Mouse (Mus musculus) hematopoietic stem cell, adult 5-6 weeks (primary cell): ENCODE results near the gene Pomp. TPM values are rescaled to one million over a fixed set of nuclear protein-coding genes. Genes with fewer than 3 reads are reported as not detected.

Source experiments
- ATAC-seq, 2 experiments: fragments of 125-278 bp in 1 of 2; replicated peaks in 1 of 2; 2 replicates each; pipeline ENCODE4 v1.8.0; 2016 to 2017; ENCODE audit warnings: inconsistent platforms in 2 of 2, mild to moderate bottlenecking in 2 of 2, moderate number of reproducible peaks in 2 of 2, low read depth in 1 of 2, moderate TSS enrichment in 1 of 2; ENCODE audit not compliant: low FRiP score in 2 of 2, poor library complexity in 2 of 2, severe bottlenecking in 2 of 2, insufficient read depth in 1 of 2, low TSS enrichment in 1 of 2
- total RNA-seq: library from RNA; stranded (forward); fragments of 172-1452, 232-1000 nt; gene quantifications from 2 replicates; pipeline ENCODE4 v1.2.3, GENCODE M21; 2017

Pomp gene
- total RNA-seq, 1 experiment from 2014 or later: 109 TPM

- no peak for ATAC-seq
These were observed 14.9 kb upstream of the Pomp start for GRCm38 (mm10) chr5:147845319-147845718.

GRCm38 (mm10) chr5:147847361-147847760 lies 12.9 kb upstream of the Pomp start:
- no peak for ATAC-seq

GRCm38 (mm10) chr5:147848164-147848863 lies 11.9 kb upstream of the Pomp start:
- peak; percentile 46 to 75; a peak in 3 of 4 replicates for ATAC-seq

- no peak for ATAC-seq
These were observed 10.1 kb upstream of the Pomp start for GRCm38 (mm10) chr5:147850194-147850593.

GRCm38 (mm10) chr5:147860076-147860448 lies 199 bp upstream of the Pomp start:
- ATAC-seq: peak in 1 of 2 experiments; percentile 0; a peak in 1 of 4 replicates

GRCm38 (mm10) chr5:147868674-147869073 lies 8.4 kb downstream of the Pomp start:
- ATAC-seq: no peak

- no peak for ATAC-seq
These were observed 9.3 kb downstream of the Pomp start for GRCm38 (mm10) chr5:147869568-147869967.

GRCm38 (mm10) chr5:147870296-147870695 lies 10.0 kb downstream of the Pomp start:
- ATAC-seq: no peak

GRCm38 (mm10) chr5:147871091-147871820 lies 11.0 kb downstream of the Pomp start:
- peak; percentile 29 to 62 for ATAC-seq

GRCm38 (mm10) chr5:147874491-147875065 lies 14.3 kb downstream of the Pomp start:
- ATAC-seq: no peak

- no peak for ATAC-seq
These were observed 14.9 kb downstream of the Pomp start for GRCm38 (mm10) chr5:147875210-147875609.

GRCm38 (mm10) chr5:147877520-147877919 lies 17.3 kb downstream of the Pomp start:
- ATAC-seq: no peak

- no peak; a peak in 1 of 4 replicates for ATAC-seq
These were observed 19.9 kb downstream of the Pomp start for GRCm38 (mm10) chr5:147879971-147880682.

- no peak for ATAC-seq
These were observed 23.3 kb downstream of the Pomp start for GRCm38 (mm10) chr5:147883581-147883980.

GRCm38 (mm10) chr5:147888313-147889297 lies 28.3 kb downstream of the Pomp start:
- ATAC-seq: peak; percentile 61 to 64; a peak in 3 of 4 replicates

GRCm38 (mm10) chr5:147892735-147893134 lies 32.5 kb downstream of the Pomp start:
- no peak for ATAC-seq

- ATAC-seq: no peak
These were observed 32.9 kb downstream of the Pomp start for GRCm38 (mm10) chr5:147893143-147893542.
